Mouse (Mus musculus): Measurements from ENCODE around the gene Slc25a40.

DNA sequence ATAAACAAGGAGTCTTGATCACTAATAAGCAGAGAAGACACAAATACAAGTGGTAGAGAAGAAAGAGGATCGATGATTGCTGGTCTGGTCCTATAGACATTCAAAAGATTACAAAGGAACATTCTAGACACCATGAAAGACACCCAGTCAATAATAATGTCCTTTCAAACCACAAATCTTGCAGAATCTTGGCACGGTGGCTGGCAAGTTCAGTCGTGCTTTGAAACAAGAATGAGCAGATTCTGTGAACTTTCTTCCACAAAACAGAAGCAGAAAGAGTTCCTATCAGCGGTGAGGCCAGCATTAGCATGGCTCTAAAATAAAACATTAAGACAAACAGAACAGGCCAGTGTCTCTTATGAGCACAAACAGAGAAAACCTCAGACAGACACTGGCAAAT lies 49.2 kb upstream of the Slc25a40 start:
- TF ChIP-seq POLR2A (IDR thresholded peaks at IDR 0.05; ENCODE audit: low read depth, low read length) (no peak), ZNF384 (IDR thresholded peaks at IDR 0.05; ENCODE audit: low read depth, low read length) (no peak), JUND (conservative IDR thresholded peaks at IDR 0.05; ENCODE audit: low read depth, low read length) (no peak), POLR2AphosphoS2 (IDR thresholded peaks at IDR 0.05; ENCODE audit: low read depth, low read length) (no peak), CTCF (conservative IDR thresholded peaks at IDR 0.05 in 1 of 2, IDR thresholded peaks at IDR 0.05 in 1 of 2; ENCODE audit: low read depth in 2 of 2, low read length in 2 of 2) (no peak), SIN3A (IDR thresholded peaks at IDR 0.05; ENCODE audit: low read length) (no peak), EP300 (IDR thresholded peaks at IDR 0.05; ENCODE audit: low read length) (no peak), ZC3H11A (IDR thresholded peaks at IDR 0.05; ENCODE audit: low read depth, low read length) (no peak), HCFC1 (IDR thresholded peaks at IDR 0.05; ENCODE audit: low read depth, low read length) (no peak), KAT2A (IDR thresholded peaks at IDR 0.05; ENCODE audit: insufficient replicate concordance, low read length) (no peak), CHD2 (IDR thresholded peaks at IDR 0.05; ENCODE audit: low read length) (no peak)

Data from CH12.LX (cell line).